Mouse (Mus musculus): ENCODE data around the gene Ankra2.

Ankra2 gene

DNA sequence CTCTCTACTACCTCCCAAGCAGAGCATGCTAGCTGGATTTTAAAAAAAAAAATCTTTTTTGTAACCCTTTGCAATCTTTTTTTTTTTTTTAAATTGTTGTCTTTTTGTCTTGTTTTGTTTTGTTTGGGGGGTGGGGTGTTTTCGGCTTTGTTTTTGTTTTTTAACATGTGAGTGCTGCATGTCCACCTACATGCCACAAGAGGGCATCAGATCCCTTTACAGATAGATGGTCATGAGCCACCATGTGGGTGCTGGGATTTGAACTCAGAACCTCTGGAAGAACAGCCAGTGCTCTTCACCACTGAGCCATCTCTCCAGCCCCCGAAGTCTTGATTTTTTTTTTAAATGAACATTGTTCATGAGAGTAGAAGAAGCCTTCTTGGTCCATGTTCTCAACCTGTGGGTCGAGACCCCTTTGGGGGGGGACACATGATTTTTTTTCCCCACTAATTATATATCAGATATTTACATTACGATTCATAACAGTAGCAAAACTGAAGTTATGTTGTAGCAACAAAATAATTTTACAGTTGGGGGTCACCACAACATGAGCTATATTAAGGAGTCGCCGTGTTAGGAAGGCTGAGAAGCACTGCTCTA, 35.1 kb downstream of the Ankra2 start:
- no peak for DNase-seq

- DNase-seq, result peak; percentile 74
Observed at GRCm38 (mm10) chr13:98298833-98299758, 36.2 kb downstream of the Ankra2 start.

GRCm38 (mm10) chr13:98305257-98305656, 42.4 kb downstream of the Ankra2 start:
- DNase-seq, result no peak

DNA sequence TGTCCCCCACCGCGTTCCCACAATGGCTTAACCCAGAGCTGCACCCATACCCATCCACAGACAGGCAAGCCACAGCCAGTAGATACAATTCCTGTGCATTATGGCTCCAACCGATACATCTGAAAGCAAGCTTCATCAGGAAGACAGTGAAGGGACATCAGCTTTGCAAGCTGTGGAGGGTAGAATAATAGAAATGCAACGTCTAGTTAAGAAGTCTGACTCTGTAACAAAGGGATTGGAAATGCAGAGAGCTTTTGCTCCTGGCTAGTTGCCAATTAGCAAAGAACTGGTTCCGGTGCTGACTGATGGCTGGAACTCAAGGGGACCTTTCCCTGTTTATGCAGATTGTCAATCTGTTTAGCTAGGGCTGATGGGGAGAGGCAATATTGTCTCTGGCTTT, 43.5 kb downstream of the Ankra2 start:
- no peak for DNase-seq

DNA sequence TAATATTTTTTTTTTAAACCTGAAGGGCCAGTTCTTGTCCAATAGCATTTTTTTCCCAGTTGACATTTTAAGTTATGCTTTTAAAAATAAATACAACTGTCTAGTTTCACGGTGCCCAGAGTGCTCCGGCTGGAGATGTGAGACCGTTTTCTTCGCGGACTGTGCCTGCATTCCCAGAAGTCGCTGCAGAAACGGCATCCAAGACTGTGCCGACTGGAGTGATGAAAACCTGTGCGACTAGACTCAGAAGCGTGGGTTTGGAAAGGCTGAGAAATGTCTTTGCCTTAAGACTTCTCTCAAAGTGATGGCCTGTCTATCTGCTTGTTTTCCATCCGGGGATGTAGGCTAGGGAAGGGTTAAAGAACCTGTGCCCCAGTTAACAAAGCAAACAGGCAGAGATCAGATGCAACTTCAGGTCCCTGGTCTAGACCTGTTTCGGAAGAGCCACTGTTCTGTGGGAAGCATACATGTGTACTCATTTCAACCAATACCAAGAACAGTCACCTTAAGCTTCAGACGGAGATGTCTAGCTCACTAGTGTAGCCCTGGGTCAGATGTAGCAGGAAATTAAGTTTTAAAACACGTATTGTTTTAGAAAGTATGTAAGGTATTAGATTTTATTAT, 44.1 kb downstream of the Ankra2 start:
- DNase-seq, result no peak

GRCm38 (mm10) chr13:98308004-98308403, 45.1 kb downstream of the Ankra2 start:
- no peak for DNase-seq

DNA sequence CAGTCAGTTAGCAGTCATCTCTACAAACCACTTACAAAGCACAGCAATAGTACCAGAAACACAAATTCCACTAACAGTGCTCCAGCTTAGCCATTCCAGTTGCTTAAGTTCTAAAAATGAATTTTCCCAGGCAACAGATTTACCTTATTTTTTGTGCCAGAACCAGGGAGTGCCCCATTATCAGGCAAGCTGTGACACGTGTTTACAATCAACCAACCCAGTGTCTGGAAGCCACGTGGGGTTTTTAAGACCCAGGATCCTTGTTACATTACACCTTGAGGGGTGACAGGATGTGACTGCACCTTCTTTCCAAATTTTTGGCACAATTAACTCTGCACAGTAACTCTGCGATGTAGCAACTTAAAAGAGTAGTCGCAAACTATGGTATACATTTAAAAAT, 45.9 kb downstream of the Ankra2 start:
- no peak for DNase-seq

- no peak for DNase-seq
Observed at GRCm38 (mm10) chr13:98311597-98311996, 48.7 kb downstream of the Ankra2 start.

- no peak for DNase-seq
Observed at GRCm38 (mm10) chr13:98313631-98314030, 50.8 kb downstream of the Ankra2 start.

GRCm38 (mm10) chr13:98315124-98315523, 52.2 kb downstream of the Ankra2 start:
- DNase-seq, result no peak

DNA sequence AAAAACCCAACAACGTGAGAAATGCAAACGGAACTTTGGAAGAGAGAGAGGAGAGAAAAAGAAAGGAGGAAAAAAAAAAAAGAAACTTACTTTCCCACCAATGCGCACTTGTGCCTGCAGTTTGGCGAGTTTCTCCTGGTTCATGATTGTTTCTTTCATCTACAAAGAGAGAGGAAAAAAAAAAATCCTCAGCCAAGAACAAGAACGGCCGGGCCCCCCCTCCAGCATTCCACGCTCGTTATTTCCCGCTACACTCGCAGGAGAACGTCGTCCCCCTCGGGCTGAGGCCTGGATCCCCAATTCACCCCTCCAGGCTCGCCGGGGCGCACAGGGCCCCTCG, 53.2 kb downstream of the Ankra2 start:
- no peak for DNase-seq

- DNase-seq, result peak; percentile 95
Observed at GRCm38 (mm10) chr13:98316480-98317245, 53.8 kb downstream of the Ankra2 start, which contains the start of gene Btf3. Gene Btf3 (minus strand): TSS chr13:98317006.

DNA sequence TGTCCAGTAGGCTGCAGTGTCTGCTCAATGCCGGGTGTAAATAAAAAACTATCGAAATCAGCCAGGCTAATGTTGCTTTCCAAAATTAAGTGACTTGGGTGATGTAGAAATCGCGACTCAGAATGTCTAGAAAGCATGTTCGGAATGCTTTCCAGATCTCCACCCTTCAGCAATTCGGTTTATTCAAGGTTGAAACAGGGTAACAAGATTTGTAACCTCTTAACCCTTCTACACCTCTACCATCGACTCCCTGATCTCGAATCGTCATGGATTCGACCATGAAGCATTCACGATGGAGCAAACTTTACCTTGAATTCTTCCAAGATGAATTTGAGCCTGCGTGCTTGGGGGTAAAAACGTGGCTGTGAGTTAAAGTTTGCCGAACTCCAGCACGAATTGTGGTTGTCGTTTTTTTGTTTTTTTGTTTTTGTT, 54.4 kb downstream of the Ankra2 start:
- DNase-seq, result no peak

GRCm38 (mm10) chr13:98317911-98318310, 55.0 kb downstream of the Ankra2 start:
- DNase-seq, result no peak
